Mouse (Mus musculus) activated CD4-positive, CD25-positive, alpha-beta regulatory T cell, adult 9 weeks (primary cell): Measurements from ENCODE around the gene AC153137.1. TPM values are rescaled to one million over a fixed set of nuclear protein-coding genes. Genes with fewer than 3 reads are reported as not detected.

Experiments
- polyA plus RNA-seq: library from polyadenylated mRNA; unstranded; fragments of 100-300 nt; shearing (Covaris generic); gene quantifications from one replicate; pipeline ENCODE4 v1.2.1, GENCODE M21; 2017

The AC153137.1 gene
- not detected for polyA plus RNA-seq

GRCm38 (mm10) chr1:30977868-30978267 is at the start of gene AC153137.1:
AC153137.1 (minus strand) TSS chr1:30977968.

Other genes starting within 250 kb of the AC153137.1 start
- 21.1 TPM for gene Phf3, start 104.0 kb downstream of the AC153137.1 start, polyA plus RNA-seq
- gene Lgsn, start 198.4 kb upstream of the AC153137.1 start, polyA plus RNA-seq, result not detected
- gene 4931428L18Rik, start 244.7 kb upstream of the AC153137.1 start, polyA plus RNA-seq, result not detected
- not detected for gene Pih1d3, start 244.9 kb upstream of the AC153137.1 start, polyA plus RNA-seq